Mouse (Mus musculus): ENCODE data around the gene Alg10b. TPM values are rescaled to one million over a fixed set of nuclear protein-coding genes. Genes with fewer than 3 reads are reported as not detected.

Alg10b gene
- polyA plus RNA-seq, 1 experiment from 2014 or later: 37.7 TPM

Small RNAs within 50 kb of the gene (microRNA-seq; reads per million reads assigned to microRNA genes)
- not detected for gene Mir7648
